Mouse (Mus musculus): ENCODE results near the gene Ppm1f. TPM values are rescaled to one million over a fixed set of nuclear protein-coding genes. Genes with fewer than 3 reads are reported as not detected.
A peak's percentile ranks its signal among the peaks of the same experiment; 100 is the strongest.
"Not testable (repeated sequence)": the region's sequence is repeated elsewhere in the genome, so short reads cannot be mapped to it uniquely, and the experiment has no call there.

Ppm1f gene
- total RNA-seq, 2 experiments from 2014 or later = 49.2 to 56.0 TPM

DNA sequence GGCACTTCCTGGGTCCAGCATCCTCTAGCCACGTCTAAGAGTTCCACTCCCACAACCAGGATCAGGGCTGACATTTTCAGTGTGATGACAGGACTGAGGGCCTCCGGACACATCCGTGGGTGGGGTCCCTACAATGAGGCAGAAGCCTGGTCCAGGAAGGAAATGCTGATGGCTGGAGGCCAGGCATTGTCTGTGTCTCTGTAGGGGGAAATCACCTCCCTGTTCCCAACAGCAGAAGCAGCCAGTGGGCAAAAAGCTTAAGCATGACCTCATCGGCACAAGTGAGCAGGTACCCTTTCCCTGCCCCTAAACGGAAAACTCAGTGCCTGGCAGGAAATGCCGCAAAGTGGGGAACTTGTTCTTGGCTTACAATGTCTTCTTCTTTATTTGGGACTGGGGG lies 11.5 kb downstream of the Ppm1f start:
- DNase-seq (ENCODE audit: low spot score in 2 of 2) = no peak

DNA sequence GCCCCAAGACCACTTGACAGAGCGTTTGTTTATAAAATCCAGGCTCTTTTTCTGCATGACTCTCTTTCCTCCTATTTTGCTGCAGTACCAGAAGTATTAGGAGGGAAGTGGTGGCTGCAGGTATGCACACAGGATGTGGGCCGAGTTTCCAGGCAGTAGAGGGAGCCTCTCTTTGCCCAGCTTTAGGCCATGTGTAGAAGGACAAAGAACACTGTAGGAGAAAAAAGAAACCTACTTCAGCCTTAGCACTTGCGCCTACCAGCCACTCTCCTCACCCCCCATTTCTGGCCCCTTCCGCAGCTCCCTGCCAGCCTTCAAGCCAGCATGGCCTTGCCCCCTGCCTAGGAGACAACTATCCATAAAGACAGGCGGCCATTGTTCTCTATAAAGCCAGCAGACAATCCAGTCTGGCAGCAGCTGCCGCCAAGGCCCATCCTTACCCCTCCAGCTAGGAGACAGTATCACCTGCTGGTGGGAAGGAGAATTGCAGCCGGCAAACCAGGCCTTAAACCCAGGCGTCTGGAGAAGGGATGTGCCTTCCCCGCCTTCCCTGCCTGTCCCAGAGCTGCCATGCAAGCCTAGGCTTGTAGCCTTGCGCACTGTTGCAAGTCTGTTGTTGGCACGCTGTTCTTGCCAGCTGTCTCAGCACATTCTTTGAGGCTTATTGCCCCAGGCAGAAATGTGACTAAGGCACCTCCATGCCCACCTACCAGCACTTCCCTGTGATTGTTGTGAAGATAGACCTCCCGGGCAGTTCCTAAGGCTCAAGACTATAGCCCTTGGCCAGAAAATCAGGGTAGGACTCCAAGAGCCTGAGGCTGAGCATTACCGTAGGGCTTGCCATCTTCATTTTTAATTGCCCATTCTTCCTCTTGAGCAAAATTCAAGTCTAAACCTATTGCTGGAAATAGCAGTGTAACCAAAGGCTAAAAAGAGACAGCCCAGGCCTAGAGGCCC lies 15.7 kb downstream of the Ppm1f start:
- DNase-seq (ENCODE audit: low spot score in 2 of 2) = peak; percentile 67 to 75

DNA sequence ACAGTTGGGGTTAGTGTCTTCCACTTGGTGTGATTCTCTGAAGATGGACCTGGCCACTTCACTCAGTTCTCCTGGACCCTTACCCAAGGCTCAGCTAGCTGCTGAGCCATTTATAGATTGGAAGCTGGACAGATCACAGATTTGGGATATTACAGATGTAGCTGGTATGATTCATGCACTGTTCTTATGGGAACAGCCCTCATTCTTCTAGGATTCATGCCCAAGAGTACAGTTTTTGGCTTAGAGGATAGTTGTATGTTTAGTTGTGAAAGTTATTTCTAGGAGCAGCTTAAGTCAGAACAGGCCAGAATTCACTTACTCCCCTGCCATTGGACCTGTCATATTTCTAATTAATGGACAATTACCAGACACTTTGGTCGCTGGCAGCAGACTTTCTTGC lies 17.2 kb downstream of the Ppm1f start:
- DNase-seq (ENCODE audit: low spot score in 2 of 2) = peak in 1 of 2 experiments; percentile 18

DNA sequence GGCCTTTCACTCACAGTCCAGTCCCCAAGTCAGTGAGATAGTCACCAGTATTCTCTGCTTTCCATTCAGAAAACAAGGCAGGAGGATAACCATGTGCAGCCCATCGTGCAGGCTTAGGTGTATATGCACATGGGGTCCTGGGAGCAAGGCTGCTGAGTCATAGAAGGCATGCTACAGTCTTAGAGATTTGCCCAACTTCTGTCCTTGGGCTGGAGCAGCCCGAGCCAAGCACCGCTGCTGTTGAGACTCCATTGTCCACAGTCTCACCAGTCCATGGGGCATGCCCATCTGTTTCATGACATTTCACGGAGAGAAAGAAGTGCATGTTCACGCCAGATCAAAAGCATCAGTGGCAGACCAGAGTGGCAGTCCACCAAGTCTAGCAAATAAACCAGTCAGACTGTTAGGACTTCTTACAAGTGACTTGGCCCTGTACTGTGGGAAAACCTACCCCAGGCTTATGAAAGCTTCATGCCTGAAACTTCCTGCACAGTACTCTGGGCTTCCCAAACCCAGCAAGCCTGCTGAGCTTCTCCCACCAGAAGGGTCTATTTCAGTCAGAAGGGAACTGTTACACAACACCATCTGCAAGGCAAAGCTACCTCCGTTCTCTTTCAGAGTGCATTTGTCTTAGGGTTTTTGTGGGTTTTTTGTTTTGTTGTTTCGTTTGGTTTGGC lies 22.3 kb downstream of the Ppm1f start:
- DNase-seq (ENCODE audit: low spot score in 2 of 2) = peak in 1 of 2 experiments; percentile 44

DNA sequence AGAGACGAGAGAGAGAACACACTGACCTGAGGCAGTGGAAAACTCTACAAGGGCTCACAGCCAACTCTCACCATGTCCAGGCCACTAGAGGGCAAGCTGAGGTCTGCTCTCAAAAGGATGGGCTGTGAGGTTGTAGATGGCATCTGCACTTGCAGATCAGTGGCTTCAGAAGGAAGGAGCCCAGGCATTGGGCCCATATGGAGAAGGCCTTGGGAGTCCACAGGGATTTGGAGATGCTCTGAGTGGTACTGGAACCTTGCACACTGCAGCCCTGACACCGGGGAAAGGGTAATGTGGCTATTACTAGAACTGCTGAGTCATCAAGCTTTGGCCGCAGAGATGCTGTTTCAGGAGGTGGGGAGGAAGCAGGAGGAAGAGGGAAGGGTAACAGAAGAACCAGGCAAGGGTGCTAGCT lies 24.8 kb downstream of the Ppm1f start:
- DNase-seq (ENCODE audit: low spot score in 2 of 2) = no peak

DNA sequence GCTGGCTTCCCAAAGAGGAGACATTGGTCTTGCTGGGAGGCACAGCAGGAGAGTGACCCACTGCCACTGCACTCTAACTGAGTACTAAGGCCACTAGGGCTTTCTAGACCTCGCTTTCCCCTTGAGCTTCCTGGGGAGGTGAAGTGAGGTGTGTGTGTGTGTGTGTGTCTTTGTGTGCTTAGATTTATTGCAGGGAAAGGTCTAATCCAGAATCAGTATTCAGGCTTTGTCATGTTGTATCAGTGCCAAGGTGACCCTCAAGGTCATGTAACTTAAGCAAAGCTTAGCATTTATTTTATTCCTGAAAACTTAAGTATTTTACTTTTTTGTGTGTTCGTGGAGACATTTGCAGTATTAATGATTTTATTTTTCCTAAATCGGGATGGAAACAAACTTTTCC lies 28.2 kb downstream of the Ppm1f start:
- DNase-seq (ENCODE audit: low spot score in 2 of 2) = no peak

DNA sequence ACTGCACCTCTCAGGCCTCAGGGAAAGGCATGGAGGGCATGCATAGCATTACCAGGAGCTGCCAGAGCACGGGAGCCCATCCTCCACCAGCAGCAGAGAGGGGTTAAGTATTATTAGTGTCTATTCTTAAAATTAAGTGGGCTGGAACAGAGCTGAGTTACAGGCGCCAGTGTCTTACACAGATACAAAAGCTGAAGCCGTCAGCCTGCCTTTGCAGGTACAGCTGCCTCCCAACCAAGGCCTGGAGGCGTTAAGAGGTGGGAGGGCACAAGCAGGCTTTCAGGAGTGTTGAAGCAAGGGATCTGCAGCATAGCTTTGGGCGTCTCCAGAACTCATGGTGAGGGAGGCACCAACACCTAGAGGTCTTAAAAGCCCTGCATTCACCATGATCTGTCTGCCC lies 30.3 kb downstream of the Ppm1f start:
- peak; percentile 47 to 68 for DNase-seq (ENCODE audit: low spot score in 2 of 2)

DNA sequence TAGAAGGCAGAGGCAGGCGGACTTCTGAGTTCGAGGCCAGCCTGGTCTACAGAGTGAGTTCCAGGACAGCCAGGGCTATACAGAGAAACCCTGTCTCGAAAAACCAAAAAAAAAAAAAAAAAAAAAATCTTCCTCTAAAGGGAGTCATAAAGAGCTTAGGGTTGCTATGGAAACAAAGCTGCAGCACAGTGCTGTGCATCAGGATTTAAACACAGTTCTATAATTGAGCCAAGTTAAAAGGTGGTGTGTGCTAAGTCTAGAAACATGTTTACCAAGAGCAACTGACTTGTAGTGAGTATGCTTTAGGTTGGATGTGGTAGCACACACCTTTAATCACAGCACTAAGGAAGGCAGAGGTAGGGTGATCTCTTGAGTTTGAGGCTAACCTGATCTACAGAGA lies 32.6 kb downstream of the Ppm1f start:
- not testable (repeated sequence) for DNase-seq (ENCODE audit: low spot score in 2 of 2)

DNA sequence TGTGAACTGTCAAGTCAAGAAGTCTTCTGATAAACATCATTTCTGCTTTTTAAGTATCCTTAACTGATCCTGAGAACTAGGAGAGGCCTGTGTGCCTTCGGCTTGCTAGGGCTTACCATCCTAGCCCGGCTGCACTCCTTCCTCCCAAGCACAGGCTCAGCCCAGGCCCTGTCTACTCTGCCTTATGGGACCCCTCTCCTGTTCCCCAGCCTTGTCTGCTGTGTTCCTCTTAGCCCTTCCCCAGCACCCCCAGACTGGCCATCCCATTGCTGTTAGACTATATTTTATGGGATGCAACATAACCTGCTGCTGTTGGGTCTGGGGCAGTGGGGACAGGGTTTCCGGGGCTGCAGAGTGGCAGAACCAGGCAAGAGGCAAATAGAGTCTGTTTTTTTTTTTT lies 34.1 kb downstream of the Ppm1f start:
- DNase-seq (ENCODE audit: low spot score in 2 of 2) = no peak

DNA sequence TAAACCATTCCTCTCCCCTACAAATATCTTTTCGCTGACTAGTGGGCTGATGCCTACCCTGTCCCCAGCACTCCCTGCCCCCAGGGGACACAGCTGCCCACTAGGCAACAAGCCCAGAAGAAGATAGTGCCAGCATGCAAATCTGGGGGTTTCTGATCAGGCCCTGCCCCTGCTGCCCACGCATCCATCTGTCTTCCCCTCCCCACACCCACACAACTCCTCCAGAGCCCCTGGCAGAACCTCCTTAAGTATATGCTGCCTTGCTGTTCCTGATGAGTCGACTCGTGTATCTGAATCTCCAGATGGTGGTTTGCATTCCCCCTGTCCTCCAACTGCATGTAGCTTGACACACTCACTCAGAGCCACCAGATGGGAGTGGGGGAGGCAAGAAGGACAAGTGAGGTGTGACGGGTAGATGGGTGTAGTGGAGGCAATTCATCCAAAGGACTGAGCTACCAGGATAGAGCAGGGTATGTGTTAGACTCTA lies 34.6 kb downstream of the Ppm1f start:
- peak; percentile 94 to 95 for DNase-seq (ENCODE audit: low spot score in 2 of 2)

DNA sequence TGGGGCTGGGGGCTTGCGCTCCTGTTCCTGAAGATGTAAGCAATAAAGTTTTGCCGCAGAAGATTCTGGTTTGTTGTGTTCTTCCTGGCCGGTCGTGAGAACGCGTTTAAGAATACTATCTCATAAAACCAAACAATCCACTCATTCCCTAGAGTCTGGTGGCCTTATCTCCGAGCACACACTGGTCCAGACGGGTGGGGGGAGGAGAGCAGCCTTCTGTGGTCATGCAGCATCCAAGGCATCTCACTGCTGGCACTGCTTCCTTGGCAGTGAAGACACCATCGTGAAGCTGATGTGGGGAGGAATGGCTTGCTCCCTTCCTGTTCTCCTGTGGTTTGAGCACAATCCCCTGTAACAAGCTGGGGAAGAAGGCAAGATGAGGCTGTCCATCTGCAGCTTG lies 43.3 kb downstream of the Ppm1f start:
- DNase-seq (ENCODE audit: low spot score in 2 of 2) = no peak

DNA sequence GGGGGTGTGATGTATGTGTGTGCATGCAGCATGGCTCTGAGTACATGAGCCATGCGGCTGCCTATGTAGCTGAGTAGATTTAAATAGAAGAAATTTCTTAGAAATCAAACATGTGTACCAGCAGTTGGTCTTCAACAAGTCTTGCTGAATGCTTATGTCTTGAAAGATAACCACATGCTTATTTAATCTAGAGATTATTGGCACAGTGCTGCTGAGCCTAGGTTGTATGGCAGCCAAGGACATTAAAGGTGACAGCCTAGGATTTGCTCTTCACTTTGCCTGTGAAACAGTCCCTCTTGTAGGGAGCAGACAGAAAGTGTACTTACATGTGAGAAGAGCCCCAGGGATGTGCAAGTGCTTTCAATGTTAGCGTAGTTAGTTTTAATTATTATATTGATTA lies 44.8 kb downstream of the Ppm1f start:
- no peak for DNase-seq (ENCODE audit: low spot score in 2 of 2)

DNA sequence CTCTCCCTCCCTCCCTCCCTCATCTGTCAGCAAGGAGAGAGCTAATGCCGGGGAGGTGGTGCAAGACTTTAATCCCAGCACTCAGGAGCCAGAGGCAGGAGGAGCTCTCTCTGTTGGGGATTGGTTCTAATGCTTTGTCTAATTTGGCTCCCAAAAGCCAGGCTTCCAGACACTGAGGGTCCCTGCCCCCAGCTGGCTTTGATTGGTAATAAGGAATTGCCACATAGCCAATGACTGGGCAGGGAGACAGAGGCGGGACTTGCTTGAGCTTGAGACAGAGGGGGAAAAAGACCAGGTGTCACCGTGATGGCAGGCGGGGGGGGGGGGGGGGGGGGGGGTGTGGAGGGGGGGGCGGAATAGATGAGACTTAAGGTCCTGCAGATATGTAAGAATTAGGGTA lies 62.3 kb downstream of the Ppm1f start:
- no peak for DNase-seq (ENCODE audit: low spot score in 2 of 2)

DNA sequence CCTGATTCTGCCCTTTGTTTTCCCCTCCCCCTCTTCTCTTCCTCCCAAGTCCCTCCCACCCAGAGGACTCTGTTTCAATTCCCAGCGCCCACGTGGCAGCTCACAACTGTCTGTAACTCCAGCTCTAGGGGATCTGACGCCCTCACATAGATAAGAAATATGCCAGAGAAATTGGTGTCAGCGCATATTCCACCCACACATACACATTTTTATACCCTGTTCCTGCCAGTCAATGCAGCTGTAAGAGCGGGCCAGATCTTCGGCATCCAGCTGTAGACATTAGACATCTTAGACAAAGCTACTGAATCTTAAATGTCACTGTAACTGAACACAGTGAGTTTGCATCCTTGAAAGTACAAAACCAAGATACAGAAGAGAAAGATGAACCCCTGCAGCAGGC lies 63.6 kb downstream of the Ppm1f start:
- DNase-seq (ENCODE audit: low spot score in 2 of 2) = no peak

DNA sequence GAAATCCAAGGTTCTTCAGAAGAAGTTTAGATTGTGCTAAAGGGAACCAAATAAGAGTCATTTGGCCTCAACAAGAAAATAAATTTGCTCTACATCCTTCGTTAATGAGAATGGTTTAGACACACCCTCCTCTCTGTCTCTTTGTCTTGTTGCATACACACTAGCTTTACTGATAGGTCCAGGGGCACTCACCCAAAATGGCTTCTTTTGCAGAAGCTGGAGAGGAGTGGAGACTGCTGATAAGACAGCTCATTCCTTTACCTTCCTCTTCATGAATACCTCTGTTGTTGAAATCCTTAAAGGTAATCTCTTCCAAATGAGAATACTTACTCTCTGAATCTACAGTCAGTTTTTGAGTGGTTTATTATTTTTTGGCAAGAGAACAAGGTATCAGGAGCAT lies 68.9 kb downstream of the Ppm1f start:
- DNase-seq (ENCODE audit: low spot score in 2 of 2) = no peak

DNA sequence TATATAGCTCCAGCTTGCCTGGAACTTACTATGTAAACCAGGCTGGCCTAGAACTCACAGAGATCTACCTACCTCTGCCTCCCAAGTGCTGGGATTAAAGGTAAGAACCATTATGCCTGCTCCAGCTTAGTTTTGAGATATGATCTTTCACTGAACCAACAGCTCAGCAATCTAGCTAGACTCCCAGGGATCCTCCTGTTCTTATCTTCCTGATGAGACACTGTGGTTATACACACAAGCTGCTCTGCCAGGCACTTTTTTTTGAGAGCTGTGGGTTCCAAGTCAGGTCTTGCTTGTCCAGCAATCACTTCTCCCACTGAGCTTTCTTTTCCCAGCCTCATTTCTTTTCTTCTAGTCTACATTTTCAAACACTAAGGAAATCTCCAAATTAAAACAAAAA lies 70.0 kb downstream of the Ppm1f start:
- no peak for DNase-seq (ENCODE audit: low spot score in 2 of 2)

Other genes with a start within 250 kb of the Ppm1f start
- not detected for gene Olfr19, start 220.1 kb upstream of the Ppm1f start, total RNA-seq (2021)
- 1 to 10 TPM; 7.3 to 8.2 TPM for gene Spag6l, start 67.0 kb upstream of the Ppm1f start, total RNA-seq (2021)
- gene Igll1, start 32.5 kb upstream of the Ppm1f start, total RNA-seq (2021) = not detected
- gene Top3b, start 25.7 kb upstream of the Ppm1f start, total RNA-seq (2021) = 10 to 100 TPM; 60.3 to 60.4 TPM
- gene Vpreb1, start 25.6 kb upstream of the Ppm1f start, total RNA-seq (2021) = not detected
- 100 to 1,000 TPM; 448 to 457 TPM for gene Mapk1, start 86.9 kb downstream of the Ppm1f start, total RNA-seq (2021)
- 10 to 100 TPM; 30.8 to 40.4 TPM for gene Ypel1, start 173.2 kb downstream of the Ppm1f start, total RNA-seq (2021)
- 10 to 100 TPM; 83.6 to 84.8 TPM for gene Ppil2, start 214.8 kb downstream of the Ppm1f start, total RNA-seq (2021)
- gene 2610318N02Rik, start 228.7 kb downstream of the Ppm1f start, total RNA-seq (2021) = 1 to 10 TPM; 2.4 to 3.9 TPM
- 10 to 100 TPM; 28.1 to 30.8 TPM for gene Sdf2l1, start 235.9 kb downstream of the Ppm1f start, total RNA-seq (2021)
- 10 to 100 TPM; 23.7 to 26.4 TPM for gene Ydjc, start 248.2 kb downstream of the Ppm1f start, total RNA-seq (2021)